Mouse (Mus musculus) erythroblast, embryonic 14.5 days (primary cell): ENCODE measurements around the gene Slc18a2.

Experiments used
- GATA1 ChIP-seq: IDR thresholded peaks from 2 replicates; pipeline ENCODE4 v1.6.1; 2012; ENCODE audit warnings: low read length, inconsistent platforms, mixed read lengths
- TAL1 ChIP-seq: IDR thresholded peaks from 3 replicates; pipeline ENCODE4 v1.6.1; 2012; ENCODE audit warnings: low read length, inconsistent platforms, mixed read lengths

DNA sequence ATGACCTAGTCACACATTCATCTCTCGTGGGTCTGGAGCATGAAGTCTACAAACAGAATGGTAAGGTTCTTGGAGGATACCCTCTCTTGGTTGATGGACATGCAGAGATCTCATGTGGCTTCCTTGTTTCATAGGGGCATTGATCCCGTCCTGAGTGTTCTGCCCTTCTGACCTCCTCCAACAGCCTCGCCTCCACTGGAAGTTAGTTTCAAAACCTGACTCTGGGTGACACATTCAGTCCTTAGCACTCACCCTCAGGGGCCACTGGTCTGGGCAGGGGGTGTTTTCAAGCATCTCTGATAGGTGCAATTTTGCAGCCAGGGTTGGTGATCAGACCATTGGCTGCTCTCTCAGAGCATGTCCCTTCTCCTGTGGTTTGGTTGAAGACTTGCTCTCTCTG lies 22.1 kb upstream of the Slc18a2 start:
- TF ChIP-seq GATA1 (no peak), TAL1 (no peak)
